Mouse (Mus musculus) bone marrow macrophage, adult 2 months (primary cell): Measurements from ENCODE around the gene Dgkd.

Experiments used
- CTCF ChIP-seq: IDR thresholded peaks from 2 replicates; pipeline ENCODE4 v1.5.1; 2012; ENCODE audit warnings: low read depth, mild to moderate bottlenecking, low read length, moderate library complexity
- POLR2A ChIP-seq: IDR thresholded peaks from 2 replicates; pipeline ENCODE4 v1.6.1; 2012; ENCODE audit warnings: mild to moderate bottlenecking, low read depth, low read length, borderline replicate concordance

GRCm38 (mm10) chr1:87852081-87852790 is 851 bp upstream of the Dgkd start:
- no peak for TF ChIP-seq CTCF
- no peak for TF ChIP-seq POLR2A
